ENCODE assay signal across 30 mouse cellular contexts in the genomic region with DNA sequence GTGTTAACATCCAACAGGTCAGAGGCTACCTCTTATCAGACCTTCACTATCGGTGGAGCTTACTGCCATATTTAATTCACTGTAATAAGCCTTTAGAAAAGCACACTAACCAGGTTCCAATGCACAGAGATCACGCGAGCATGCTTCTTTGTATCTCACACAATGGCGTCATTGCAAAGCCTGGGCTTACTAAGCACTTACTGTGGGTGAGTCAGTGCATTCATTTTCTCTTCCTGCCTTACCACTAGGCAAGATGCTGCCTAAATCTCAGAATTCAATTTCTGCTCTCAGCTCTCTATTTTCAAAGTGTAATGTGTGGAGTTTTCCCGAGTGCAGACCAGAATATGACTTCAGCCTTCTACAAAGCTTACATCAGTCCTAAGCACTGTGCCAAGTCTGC.
DNase-seq lines count a peak whose midpoint lies in the region; ATAC-seq lines count a peak whose summit lies in the region.
"Had no signal": no experiment of that assay in that cellular context is flagged by ENCODE, and none has a peak within 500 bp of the region (broad histone marks: within the 10 kb centered on the region; RNA-seq: fewer than 3 reads in every experiment).

No protein-coding gene starts in this region.

- H3K4me3 ChIP-seq in embryonic facial prominence, embryonic 14.5 days (ENCODE audit: low read depth, low read length) = no peak overlapping the region
- H3K4me3 ChIP-seq in embryonic facial prominence, embryonic 10.5 days = no peak overlapping the region
- H3K4me3 ChIP-seq: embryonic facial prominence, embryonic 13.5 days; forebrain, embryonic 10.5 days; gastrocnemius, adult 2 months; heart, embryonic 12.5 days; heart, embryonic 15.5 days; hindbrain, embryonic 10.5 days; hindbrain, embryonic 13.5 days; intestine, embryonic 15.5 days had no signal

- no peak overlapping the region for H3K9ac ChIP-seq in embryonic facial prominence, embryonic 14.5 days (ENCODE audit: low read depth, low read length)
- H3K9ac ChIP-seq: embryonic facial prominence, embryonic 13.5 days; heart, embryonic 12.5 days; heart, embryonic 15.5 days; hindbrain, embryonic 13.5 days; intestine, embryonic 15.5 days had no signal

- H3K27me3 ChIP-seq in embryonic facial prominence, embryonic 14.5 days (replicated peaks; ENCODE audit: control insufficient read depth, insufficient read depth, low read length) = peaks cover 20% of the 10 kb centered on the region
- H3K27me3 ChIP-seq in embryonic facial prominence, embryonic 10.5 days (replicated peaks; ENCODE audit: low read depth, poor library complexity, severe bottlenecking) = peaks cover 91% of the 10 kb centered on the region
- H3K27me3 ChIP-seq: intestine, embryonic 15.5 days had no signal

- H3K27ac ChIP-seq in embryonic facial prominence, embryonic 14.5 days (replicated peaks; ENCODE audit: low read depth, low read length) = no peak overlapping the region
- no peak overlapping the region for H3K27ac ChIP-seq in embryonic facial prominence, embryonic 10.5 days (replicated peaks)
- H3K27ac ChIP-seq: embryonic facial prominence, embryonic 13.5 days; forebrain, embryonic 10.5 days; gastrocnemius, adult 2 months; heart, embryonic 15.5 days; hindbrain, embryonic 10.5 days; hindbrain, embryonic 13.5 days; intestine, embryonic 15.5 days had no signal

- no peaks in the 10 kb centered on the region for H3K4me1 ChIP-seq in embryonic facial prominence, embryonic 14.5 days (ENCODE audit: control insufficient read depth, insufficient read depth, low read length)
- no peaks in the 10 kb centered on the region for H3K4me1 ChIP-seq in embryonic facial prominence, embryonic 10.5 days
- H3K4me1 ChIP-seq: embryonic facial prominence, embryonic 13.5 days; heart, embryonic 12.5 days; heart, embryonic 15.5 days; hindbrain, embryonic 10.5 days; hindbrain, embryonic 13.5 days; intestine, embryonic 15.5 days had no signal

- no peaks in the 10 kb centered on the region for H3K9me3 ChIP-seq in embryonic facial prominence, embryonic 14.5 days (ENCODE audit: control insufficient read depth, low read length)
- no peaks in the 10 kb centered on the region for H3K9me3 ChIP-seq in embryonic facial prominence, embryonic 10.5 days
- H3K9me3 ChIP-seq: embryonic facial prominence, embryonic 13.5 days; forebrain, embryonic 10.5 days; heart, embryonic 12.5 days; heart, embryonic 15.5 days; hindbrain, embryonic 10.5 days; hindbrain, embryonic 13.5 days; intestine, embryonic 15.5 days had no signal

- intact Hi-C loops in left cerebral cortex, postnatal 14 days (cut with DNase I) = loop anchor here (10.0 kb wide), 1 partner anchor 501 kb away; no protein-coding TSS in a partner anchor
- intact Hi-C loops in left cerebral cortex, postnatal 4 days (cut with DNase I) = no loop called here

- WGBS in embryonic facial prominence, embryonic 14.5 days = 80% methylated on average over 5 of the region's 5 CpGs
- 82% methylated on average over 5 of the region's 5 CpGs for WGBS in embryonic facial prominence, embryonic 10.5 days

- ATAC-seq in embryonic facial prominence, embryonic 14.5 days (ENCODE audit: low read depth) = no peak
- ATAC-seq: CD4-positive, CD25-positive, alpha-beta regulatory T cell, adult 4 months; forebrain, embryonic 14.5 days; hindbrain, embryonic 16.5 days; intestine, embryonic 15.5 days; Patski had no signal

- H3K4me2 ChIP-seq in embryonic facial prominence, embryonic 14.5 days (ENCODE audit: low read depth, low read length) = no peak overlapping the region
- H3K4me2 ChIP-seq: embryonic facial prominence, embryonic 13.5 days; heart, embryonic 12.5 days; heart, embryonic 15.5 days; hindbrain, embryonic 13.5 days; intestine, embryonic 15.5 days had no signal

- H3K36me3 ChIP-seq in embryonic facial prominence, embryonic 14.5 days (ENCODE audit: control insufficient read depth, insufficient read depth, low read length) = no peaks in the 10 kb centered on the region
- no peaks in the 10 kb centered on the region for H3K36me3 ChIP-seq in embryonic facial prominence, embryonic 10.5 days (replicated peaks)
- H3K36me3 ChIP-seq: embryonic facial prominence, embryonic 13.5 days; forebrain, embryonic 10.5 days; heart, embryonic 12.5 days; heart, embryonic 15.5 days; hindbrain, embryonic 10.5 days; hindbrain, embryonic 13.5 days; intestine, embryonic 15.5 days had no signal

- peak; percentile 2 for DNase-seq in embryonic facial prominence, embryonic 14.5 days (ENCODE audit: low spot score)
- DNase-seq in embryonic facial prominence, embryonic 10.5 days (ENCODE audit: low spot score) = no peak
- peak; percentile 2 to 5 for DNase-seq in left cerebral cortex, postnatal 14 days (ENCODE audit: low spot score in 2 of 2)
- DNase-seq in left cerebral cortex, postnatal 4 days = no peak
- DNase-seq in 3134 (ENCODE audit: extremely low read depth, insufficient read length, low spot score) (peak; percentile 2), MN1 (ENCODE audit: low spot score) (no peak)
- peak; percentile 30 for DNase-seq in brain, adult 2 months (ENCODE audit: low read depth, low spot score)
- no peak for DNase-seq in layer of hippocampus, postnatal 25 days (ENCODE audit: extremely low spot score in 1 of 2, low spot score in 1 of 2)
- DNase-seq: adrenal gland, postnatal 10 days; adrenal gland, postnatal 36 days; cerebellum, adult 11-12 months; cerebellum, adult 9-10 months; cerebellum, postnatal 14 days; gastrocnemius, adult 2 months; gastrocnemius, postnatal 14 days; heart, adult 11 months; heart, postnatal 10 days; heart, postnatal 36 days; kidney, adult 11 months had no signal

Comparison
In these comparisons a context has a peak if more than half of its experiments do, and no peak if none do; other contexts are left out.
1. DNase-seq: peak in embryonic facial prominence, embryonic 14.5 days (single experiment), left cerebral cortex, postnatal 14 days (2 of 2), 3134 (single experiment) and brain, adult 2 months (single experiment); none in embryonic facial prominence, embryonic 10.5 days (single experiment), left cerebral cortex, postnatal 4 days (single experiment), MN1 (single experiment) and layer of hippocampus, postnatal 25 days (0 of 2).